Mouse (Mus musculus): ENCODE data around the gene Espn. TPM values are rescaled to one million over a fixed set of nuclear protein-coding genes. Genes with fewer than 3 reads are reported as not detected.

The Espn gene
- total RNA-seq, 2 experiments from 2014 or later, result 0.13 to 0.45 TPM

DNA sequence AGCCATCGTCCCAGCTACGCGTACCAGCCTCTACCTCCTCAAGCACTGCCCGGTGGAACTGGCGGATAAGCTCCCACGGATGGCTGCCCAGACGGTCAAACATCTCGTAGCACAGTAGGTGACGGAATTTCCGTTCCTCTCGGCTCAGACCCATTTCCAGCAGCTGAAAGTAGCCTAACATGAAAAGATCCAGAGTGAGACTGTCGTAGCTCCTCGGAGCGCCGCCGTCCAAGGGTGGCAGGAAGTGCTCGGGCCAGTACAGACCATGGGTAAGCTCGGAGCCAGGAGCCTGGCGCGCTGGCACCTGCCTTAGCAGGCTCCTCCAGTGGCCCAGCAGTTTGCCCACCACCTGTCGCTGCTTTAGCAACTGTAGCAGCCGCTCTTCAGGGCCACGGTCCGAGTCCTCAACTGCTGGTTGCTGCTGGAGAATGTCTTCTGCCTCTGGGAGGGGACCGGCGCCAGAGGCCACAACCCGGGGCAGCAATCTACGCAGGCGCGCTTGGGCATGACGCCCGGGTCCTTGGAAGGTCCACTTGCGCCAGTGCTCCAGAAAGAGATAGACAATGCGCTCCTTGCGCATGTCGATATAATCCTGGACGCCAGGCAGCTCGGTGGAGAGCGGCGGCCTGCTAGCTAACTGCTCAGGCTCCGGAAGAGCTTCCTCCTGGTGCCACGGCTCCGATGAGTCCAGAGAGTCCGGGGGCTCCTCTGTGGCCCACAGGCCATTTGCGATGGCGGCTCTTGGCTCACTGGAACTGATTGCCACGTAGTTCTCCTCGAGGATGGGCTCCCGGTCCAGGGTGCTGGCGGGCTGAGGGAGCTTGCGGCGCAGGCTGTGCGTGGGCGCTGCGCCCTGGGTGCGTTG lies 26.8 kb downstream of the Espn start:
- intact Hi-C loops (cut with DNase I), result loop anchor here (5.0 kb wide), 1 partner anchor 1758 kb away; no protein-coding TSS in a partner anchor
- no peak for TF ChIP-seq CTCF (IDR thresholded peaks at IDR 0.05)
- H3K4me3 ChIP-seq, result peak overlapping the region; percentile 71
- DNase-seq, result peak; percentile 86
- H3K27ac ChIP-seq, result peak overlapping the region; percentile 9; the same call in 1 of the 2 replicates

DNA sequence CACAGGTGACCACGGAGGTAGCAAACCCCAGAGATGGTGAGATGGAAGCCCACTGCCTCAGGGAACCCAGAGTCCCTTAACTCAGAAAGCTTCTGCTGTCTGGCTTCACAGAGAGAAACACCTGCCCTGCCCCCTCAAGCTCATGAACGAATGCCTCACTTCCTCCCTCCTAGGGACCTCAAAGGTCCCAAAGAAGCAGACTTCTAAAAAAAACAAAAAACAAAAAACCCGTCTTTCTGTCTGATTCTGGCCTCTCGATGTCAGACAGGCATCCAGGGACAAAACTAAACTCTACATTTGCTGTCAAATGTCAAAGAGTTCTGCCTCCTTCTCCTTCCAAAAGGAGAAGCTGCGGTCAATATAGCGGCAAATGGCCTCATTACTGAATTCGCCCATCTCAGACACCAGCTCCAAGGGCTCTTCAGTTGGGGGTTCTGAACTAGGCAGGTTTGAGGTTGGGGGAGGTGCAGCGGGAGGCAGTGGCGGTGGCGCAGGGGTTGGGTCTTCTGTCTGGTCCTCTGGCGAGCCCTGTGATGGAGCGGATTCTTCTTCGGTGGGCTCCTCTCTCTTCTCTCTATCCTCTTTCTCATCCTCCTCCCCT lies 27.7 kb downstream of the Espn start:
- TF ChIP-seq CTCF (IDR thresholded peaks at IDR 0.05), result no peak
- no peak for DNase-seq
- intact Hi-C loops (cut with DNase I), result no loop called here
- Histone ChIP-seq H3K4me3 (peak overlapping the region; percentile 71), H3K27ac (no peak overlapping the region)

DNA sequence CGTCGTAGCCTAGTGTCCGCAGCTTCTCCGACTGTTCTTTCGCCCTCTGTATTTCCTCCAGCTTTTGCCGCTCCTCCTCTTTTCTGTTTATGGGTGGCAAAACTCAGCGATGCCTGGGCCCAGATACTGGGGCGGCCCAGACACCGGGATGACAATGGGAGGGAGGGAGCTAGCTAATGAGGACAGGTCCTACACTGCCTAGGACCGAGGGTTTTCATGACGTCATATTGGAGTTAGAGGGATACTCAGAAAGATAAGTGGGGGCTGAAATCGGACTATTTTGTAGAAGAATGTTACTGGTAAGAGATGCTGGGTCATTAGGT lies 31.0 kb downstream of the Espn start:
- H3K27ac ChIP-seq, result no peak overlapping the region
- peak overlapping the region; percentile 46 for H3K4me3 ChIP-seq
- no peak for TF ChIP-seq CTCF (IDR thresholded peaks at IDR 0.05)
- intact Hi-C loops (cut with DNase I), result no loop called here
- no peak for DNase-seq

DNA sequence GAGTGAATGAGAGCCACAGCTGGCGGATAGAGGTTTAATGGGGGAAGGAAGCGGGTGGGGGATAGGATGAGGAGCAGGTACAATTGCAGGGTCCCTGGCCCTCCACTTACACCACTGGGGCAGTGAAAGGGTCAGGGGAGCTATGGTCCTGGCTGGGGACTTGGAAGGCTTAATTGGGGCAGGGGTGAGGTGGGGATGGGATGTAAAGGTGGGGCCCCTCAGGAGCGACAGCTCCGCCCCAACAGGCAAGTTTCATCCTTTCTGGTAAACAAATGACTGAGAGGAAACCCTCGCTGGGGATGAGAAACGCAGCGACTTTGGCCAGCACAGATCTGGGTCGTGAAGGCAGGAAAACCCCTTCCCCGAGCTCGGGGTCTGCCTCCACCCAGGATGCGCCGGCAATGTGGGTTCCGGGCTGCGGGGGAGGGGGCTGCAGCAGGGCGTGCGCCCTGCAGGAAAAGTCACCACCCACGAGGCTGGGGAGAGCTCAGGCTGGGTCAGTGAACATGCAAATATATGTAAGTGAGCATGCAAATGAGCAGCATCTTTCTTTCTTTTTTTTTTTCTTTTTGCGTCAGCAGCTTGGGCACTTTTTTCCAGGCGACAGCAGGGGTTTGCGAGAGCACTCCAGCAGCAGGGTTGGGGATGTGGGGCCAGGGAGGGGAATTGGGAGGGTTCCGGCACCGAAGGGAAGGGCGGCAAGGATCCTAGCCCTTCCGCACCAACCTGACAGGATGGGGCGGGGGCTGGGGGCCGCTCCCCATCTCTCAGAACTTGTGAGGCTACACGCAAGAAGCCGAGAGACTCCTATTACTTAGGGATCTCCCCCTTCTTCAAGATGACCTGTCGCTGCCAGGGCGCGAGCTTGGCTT lies 31.6 kb downstream of the Espn start:
- intact Hi-C loops (cut with DNase I), result no loop called here
- H3K27ac ChIP-seq, result no peak overlapping the region
- no peak for TF ChIP-seq CTCF (IDR thresholded peaks at IDR 0.05)
- no peak for DNase-seq
- peak overlapping the region; percentile 46 for H3K4me3 ChIP-seq

DNA sequence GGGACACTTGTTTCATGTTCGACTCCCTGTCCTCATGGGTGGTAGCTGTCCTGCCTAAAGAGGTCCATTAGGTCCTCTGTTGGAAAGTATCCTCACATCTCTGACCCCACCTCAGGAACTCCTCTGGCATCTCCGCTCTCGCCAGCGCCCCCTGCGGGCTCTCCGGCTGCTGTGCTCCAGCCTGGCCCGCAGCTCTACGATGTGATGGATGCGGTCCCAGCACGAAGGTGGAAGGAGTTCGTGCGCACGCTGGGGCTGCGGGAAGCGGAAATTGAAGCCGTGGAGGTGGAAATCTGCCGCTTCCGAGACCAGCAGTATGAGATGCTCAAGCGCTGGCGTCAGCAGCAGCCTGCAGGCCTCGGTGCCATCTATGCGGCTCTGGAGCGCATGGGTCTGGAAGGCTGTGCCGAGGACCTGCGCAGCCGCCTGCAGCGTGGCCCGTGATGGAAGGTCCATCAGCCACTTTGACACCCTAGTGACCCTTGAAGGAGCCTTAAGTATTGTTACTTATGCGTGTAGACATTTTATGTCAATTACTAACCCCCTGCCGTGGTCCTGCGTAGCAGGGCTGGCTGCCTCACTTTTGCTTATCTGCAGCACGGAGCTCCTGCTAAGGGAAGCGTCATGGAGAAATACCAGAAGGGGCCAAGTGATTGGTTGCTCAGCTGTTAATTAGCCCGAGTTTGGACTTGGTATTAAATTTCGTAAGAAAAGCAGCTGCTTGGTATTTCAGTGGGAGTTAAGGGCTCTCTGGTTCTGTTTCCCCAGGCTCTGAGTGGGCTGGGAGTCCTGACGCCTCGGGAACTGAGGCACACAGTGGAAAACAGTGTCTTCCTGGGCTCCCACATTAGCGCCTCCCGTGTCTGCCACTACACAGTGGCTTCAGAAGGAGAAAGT lies 32.5 kb downstream of the Espn start:
- TF ChIP-seq CTCF (IDR thresholded peaks at IDR 0.05), result peak; percentile 66
- DNase-seq, result peak; percentile 70
- no peak overlapping the region for H3K27ac ChIP-seq
- intact Hi-C loops (cut with DNase I), result no loop called here
- peak overlapping the region; percentile 25 for H3K4me3 ChIP-seq

DNA sequence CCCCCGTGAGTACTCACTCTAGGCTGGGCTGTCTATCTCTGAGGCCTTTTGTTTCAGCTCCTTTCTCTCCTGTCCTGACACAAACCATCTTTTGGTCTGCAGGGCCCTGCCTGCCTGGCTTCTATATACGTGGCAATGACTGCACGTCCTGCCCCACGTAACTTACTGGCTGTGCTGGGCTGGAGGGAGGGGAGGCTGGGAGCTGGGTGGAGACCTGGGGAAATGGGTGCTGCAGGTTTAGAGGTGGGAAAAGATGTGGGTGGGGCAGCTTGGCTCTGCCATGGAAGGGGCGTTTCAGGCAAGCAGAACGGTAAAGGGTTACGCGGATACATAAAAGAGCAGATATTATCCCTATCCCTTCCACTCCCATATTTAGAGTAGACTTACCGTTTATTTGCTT lies 34.6 kb downstream of the Espn start:
- intact Hi-C loops (cut with DNase I), result no loop called here
- Histone ChIP-seq H3K27ac (no peak overlapping the region), H3K4me3 (no peak overlapping the region)
- no peak for TF ChIP-seq CTCF (IDR thresholded peaks at IDR 0.05)
- no peak for DNase-seq

DNA sequence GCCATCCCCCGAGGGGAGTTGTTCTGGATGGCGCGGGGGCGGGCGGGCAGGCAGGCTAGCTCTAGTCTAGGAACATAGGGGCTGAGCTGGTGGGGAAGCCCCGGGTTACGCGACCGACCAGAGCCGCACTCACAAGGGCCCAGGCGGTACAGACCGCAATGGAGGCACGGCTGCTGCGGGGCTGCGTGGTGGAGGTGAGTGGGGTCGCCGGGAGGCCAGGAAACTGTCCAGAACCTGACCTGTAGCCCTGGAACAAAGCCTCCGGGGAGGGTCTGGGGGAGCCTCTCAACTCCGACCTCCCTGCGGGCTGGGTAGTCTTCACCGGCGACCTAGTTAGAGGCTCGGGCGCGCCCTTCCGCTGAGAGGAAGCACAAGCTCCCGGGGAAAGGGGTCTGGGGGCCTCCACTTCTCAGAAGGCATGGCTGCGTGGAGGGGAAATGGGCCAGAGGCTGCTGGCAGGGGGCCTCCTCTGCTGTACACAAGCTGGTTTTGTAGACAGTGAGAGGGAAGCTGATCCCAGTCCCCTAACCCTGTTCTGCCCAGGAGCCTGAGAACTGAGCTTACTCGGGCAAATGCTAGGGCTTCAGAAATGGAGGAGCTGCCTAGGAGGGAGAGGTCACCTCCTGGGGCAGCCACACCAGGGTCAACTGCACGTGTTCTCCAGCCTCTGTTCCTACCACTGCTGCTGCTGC lies 36.1 kb downstream of the Espn start, which contains the start of gene Tnfrsf25:
Tnfrsf25 (plus strand) TSS at position 14 of the 692 bp plus-strand sequence.
- TF ChIP-seq CTCF (IDR thresholded peaks at IDR 0.05), result no peak
- Histone ChIP-seq H3K27ac (no peak within 1 kb of the TSS), H3K4me3 (0 out of 2 replicates have a peak within 1 kb of the TSS, but pooled peaks have one; percentile 5)
- DNase-seq, result no peak
- intact Hi-C loops (cut with DNase I), result no loop called here

DNA sequence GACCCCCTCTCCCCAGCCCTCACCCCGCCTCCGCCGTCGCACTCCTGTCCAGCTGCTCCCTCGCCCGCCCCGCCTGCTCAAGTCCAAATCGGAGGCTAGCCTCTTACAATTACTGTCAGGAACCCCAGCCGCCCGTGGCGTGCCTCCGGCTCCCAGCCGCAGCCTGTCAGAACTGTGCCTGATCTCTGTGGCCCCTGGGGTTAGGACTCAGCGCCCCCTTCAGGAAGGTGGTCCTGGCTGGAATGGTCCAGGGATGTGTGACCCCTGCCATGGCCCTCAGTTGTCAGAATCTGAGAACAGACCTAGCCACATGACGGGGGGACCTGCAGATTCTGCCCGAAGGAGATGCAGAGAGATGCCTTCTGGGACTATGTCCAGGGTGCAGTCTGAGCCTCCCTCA lies 38.1 kb downstream of the Espn start:
- H3K27ac ChIP-seq, result no peak overlapping the region
- H3K4me3 ChIP-seq, result no peak overlapping the region
- DNase-seq, result no peak
- TF ChIP-seq CTCF (IDR thresholded peaks at IDR 0.05), result no peak
- intact Hi-C loops (cut with DNase I), result no loop called here

DNA sequence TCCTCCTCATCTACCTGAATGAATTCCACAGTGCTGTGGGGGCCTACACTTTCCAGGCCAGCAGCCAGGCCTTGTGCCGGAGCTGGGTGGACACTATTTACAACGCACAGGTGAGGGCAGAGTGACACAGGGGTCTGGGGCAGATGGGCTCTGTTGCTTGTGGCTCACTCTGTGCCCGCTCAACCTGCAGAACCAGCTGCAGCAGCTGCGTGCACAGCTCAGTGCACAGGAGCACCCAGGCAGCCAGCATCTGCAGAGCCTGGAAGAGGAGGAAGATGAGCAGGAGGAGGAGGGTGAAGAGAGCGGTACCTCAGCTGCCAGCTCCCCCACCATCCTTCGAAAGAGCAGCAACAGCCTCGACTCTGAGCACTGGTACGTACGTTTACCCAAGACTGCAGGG lies 39.8 kb downstream of the Espn start:
- Histone ChIP-seq H3K27ac (no peak overlapping the region), H3K4me3 (no peak overlapping the region)
- no peak for DNase-seq
- intact Hi-C loops (cut with DNase I), result no loop called here
- no peak for TF ChIP-seq CTCF (IDR thresholded peaks at IDR 0.05)

DNA sequence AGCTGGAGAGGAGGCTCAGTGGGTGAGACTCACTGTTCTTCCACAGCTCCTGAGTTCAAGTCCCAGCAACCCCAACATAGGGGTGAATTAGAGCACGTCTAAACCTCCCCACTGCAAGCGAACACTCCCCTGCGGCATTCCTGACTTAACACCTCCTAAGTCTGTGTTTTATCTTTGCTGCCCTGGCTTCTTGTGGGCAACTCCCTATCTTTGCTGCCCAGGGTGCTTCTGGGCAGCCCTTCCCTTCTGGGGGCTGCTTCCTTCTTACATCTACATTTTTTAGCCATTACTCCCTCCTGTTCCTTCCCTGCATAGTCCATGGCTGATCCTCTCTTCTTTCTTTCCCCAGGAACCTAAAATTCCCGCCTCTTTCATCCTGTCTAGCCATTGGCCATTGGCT lies 41.5 kb downstream of the Espn start:
- H3K27ac ChIP-seq, result no peak overlapping the region
- no peak for DNase-seq
- TF ChIP-seq CTCF (IDR thresholded peaks at IDR 0.05), result no peak
- H3K4me3 ChIP-seq, result no peak overlapping the region
- intact Hi-C loops (cut with DNase I), result no loop called here

DNA sequence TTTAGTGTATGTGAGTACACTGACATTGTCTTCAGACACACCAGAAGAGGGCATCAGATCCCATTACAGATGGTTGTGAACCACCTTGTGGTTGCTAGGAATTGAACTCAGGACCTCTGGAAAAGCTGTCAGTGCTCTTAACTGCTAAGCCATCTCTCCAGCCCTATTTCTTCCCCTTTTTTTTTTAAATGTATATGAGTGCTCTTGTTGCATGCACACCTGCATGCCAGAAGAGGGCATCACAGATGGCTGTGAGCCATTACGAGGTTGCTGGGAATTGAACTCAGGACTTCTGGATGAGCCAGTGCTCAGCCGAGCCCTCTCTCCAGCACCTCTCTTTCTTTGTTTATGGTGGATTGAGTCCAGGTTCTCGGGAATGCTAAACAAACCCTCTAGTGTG lies 42.7 kb downstream of the Espn start:
- Histone ChIP-seq H3K4me3 (no peak overlapping the region), H3K27ac (no peak overlapping the region)
- intact Hi-C loops (cut with DNase I), result no loop called here
- TF ChIP-seq CTCF (IDR thresholded peaks at IDR 0.05), result no peak
- no peak for DNase-seq

Measured in gastrocnemius, adult 2 months (tissue).